Comparison of ENCODE assay signal across 9 mouse cellular contexts in the genomic region with DNA sequence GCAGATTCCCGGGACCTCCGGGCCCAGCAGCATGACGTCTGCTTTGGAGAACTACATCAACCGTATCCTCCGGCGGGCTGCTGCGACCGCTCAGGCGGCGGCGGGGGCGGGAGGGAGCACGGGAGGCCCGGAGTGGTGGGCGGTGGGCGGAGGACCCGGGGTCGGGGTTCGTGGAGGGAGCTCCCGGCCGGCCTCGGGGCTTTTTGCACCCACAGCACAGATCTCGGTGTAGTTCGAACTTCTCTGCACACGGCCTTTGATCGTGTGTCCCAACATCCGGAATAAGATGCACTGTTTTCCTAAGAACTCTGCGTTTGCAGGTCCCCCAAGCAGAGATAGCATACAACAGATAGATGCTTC. TPM values are rescaled to one million over a fixed set of nuclear protein-coding genes. Genes with fewer than 3 reads are reported as not detected.
A peak's percentile ranks its signal among the peaks of the same experiment; 100 is the strongest.
DNase-seq lines count a peak whose midpoint lies in the region; ATAC-seq and TF ChIP-seq lines count a peak whose summit lies in the region.
"Had no signal": no experiment of that assay in that cellular context is flagged by ENCODE, and none has a peak within 500 bp of the region (broad histone marks: within the 10 kb centered on the region; RNA-seq: fewer than 3 reads in every experiment).

No protein-coding gene starts in this region.

- peak overlapping the region; percentile 78 for H3K4me3 ChIP-seq in left cerebral cortex, adult 2 months
- H3K4me3 ChIP-seq in embryonic facial prominence, embryonic 12.5 days = peak overlapping the region; percentile 77
- H3K4me3 ChIP-seq in intestine, embryonic 15.5 days (replicated peaks) = peak overlapping the region; percentile 81
- peak overlapping the region; percentile 92 for H3K4me3 ChIP-seq in neural tube, embryonic 15.5 days (replicated peaks)

- peaks cover 19% of the 10 kb centered on the region for H3K36me3 ChIP-seq in embryonic facial prominence, embryonic 12.5 days
- H3K36me3 ChIP-seq in intestine, embryonic 15.5 days = no peaks in the 10 kb centered on the region
- H3K36me3 ChIP-seq in neural tube, embryonic 15.5 days = peaks cover 8% of the 10 kb centered on the region; the same call in 1 of the 2 replicates

- peak; percentile 83; the same call in 1 of the 2 replicates for ATAC-seq in embryonic facial prominence, embryonic 12.5 days (ENCODE audit: insufficient number of reproducible peaks, insufficient read depth, low FRiP score, low TSS enrichment)
- no peak for ATAC-seq in intestine, embryonic 15.5 days
- ATAC-seq in neural tube, embryonic 15.5 days (ENCODE audit: low FRiP score) = peak; percentile 83

- TF ChIP-seq CTCF in left cerebral cortex, adult 2 months (IDR thresholded peaks at IDR 0.05) = no peak

- no peaks in the 10 kb centered on the region for H3K27me3 ChIP-seq in embryonic facial prominence, embryonic 12.5 days
- no peaks in the 10 kb centered on the region for H3K27me3 ChIP-seq in intestine, embryonic 15.5 days (replicated peaks)
- H3K27me3 ChIP-seq in neural tube, embryonic 15.5 days (replicated peaks) = no peaks in the 10 kb centered on the region

- peak overlapping the region; percentile 94 for H3K27ac ChIP-seq in left cerebral cortex, adult 2 months
- peak overlapping the region; percentile 93 for H3K27ac ChIP-seq in embryonic facial prominence, embryonic 12.5 days
- peak overlapping the region; percentile 94 for H3K27ac ChIP-seq in intestine, embryonic 15.5 days
- peak overlapping the region; percentile 93 for H3K27ac ChIP-seq in neural tube, embryonic 15.5 days (replicated peaks)

- 0% methylated on average over 28 of the region's 28 CpGs for WGBS in embryonic facial prominence, embryonic 12.5 days
- under 1% methylated on average over 28 of the region's 28 CpGs for WGBS in intestine, embryonic 15.5 days
- WGBS in neural tube, embryonic 15.5 days = under 1% methylated on average over 28 of the region's 28 CpGs

- H3K4me1 ChIP-seq in embryonic facial prominence, embryonic 12.5 days = 0 out of 2 replicates have a peak, but pooled peaks cover 7% of the 10 kb centered on the region
- H3K4me1 ChIP-seq in intestine, embryonic 15.5 days (replicated peaks) = peaks cover 2% of the 10 kb centered on the region; the same call in 1 of the 2 replicates
- H3K4me1 ChIP-seq in neural tube, embryonic 15.5 days = peaks cover 12% of the 10 kb centered on the region

- peak overlapping the region; percentile 59 for H3K4me2 ChIP-seq in embryonic facial prominence, embryonic 12.5 days (replicated peaks)
- H3K4me2 ChIP-seq in intestine, embryonic 15.5 days (replicated peaks) = peak overlapping the region; percentile 56
- H3K4me2 ChIP-seq in neural tube, embryonic 15.5 days = peak overlapping the region; percentile 58

- H3K9me3 ChIP-seq in embryonic facial prominence, embryonic 12.5 days = no peaks in the 10 kb centered on the region
- no peaks in the 10 kb centered on the region for H3K9me3 ChIP-seq in intestine, embryonic 15.5 days
- no peaks in the 10 kb centered on the region for H3K9me3 ChIP-seq in neural tube, embryonic 15.5 days (replicated peaks)

- intact Hi-C loops in left cerebral cortex, adult 2 months (cut with DNase I) = no loop called here
- intact Hi-C loops in left cerebral cortex, postnatal 25 days (cut with DNase I) = no loop called here
- intact Hi-C loops in left cerebral cortex, postnatal 36 days (cut with DNase I) = no loop called here

- DNase-seq in left cerebral cortex, adult 2 months (ENCODE audit: extremely low spot score in 1 of 2, low spot score in 2 of 2) = no peak
- no peak for DNase-seq in left cerebral cortex, postnatal 25 days (ENCODE audit: low spot score in 2 of 2)
- DNase-seq in layer of hippocampus, adult 9-10 months (ENCODE audit: low spot score) = no peak
- DNase-seq in left cerebral cortex, postnatal 36 days (ENCODE audit: low spot score in 2 of 2) = no peak
- DNase-seq in ovary, postnatal 10 days (ENCODE audit: low spot score) = no peak

- peak overlapping the region; percentile 89 for H3K9ac ChIP-seq in embryonic facial prominence, embryonic 12.5 days
- peak overlapping the region; percentile 85 for H3K9ac ChIP-seq in intestine, embryonic 15.5 days
- peak overlapping the region; percentile 91 for H3K9ac ChIP-seq in neural tube, embryonic 15.5 days (replicated peaks)

RNA-seq across cellular contexts. Expression of a gene that starts 0.3 kb away (rescaled TPM):
- 10 to 100 TPM; 26.8 to 31.5 TPM for total RNA-seq in left cerebral cortex, adult 2 months (2021)
- 10 to 100 TPM; 32.5 to 34.0 TPM for total RNA-seq in left cerebral cortex, postnatal 25 days (2021)
- polyA plus RNA-seq in embryonic facial prominence, embryonic 12.5 days (2016; fragmentation: Nextera tagmentation; extraction: Ambion mirVana) = 192 and 195 TPM in 2 replicates
- polyA plus RNA-seq in intestine, embryonic 15.5 days (2015; fragmentation: Nextera tagmentation; extraction: Ambion mirVana) = 168 and 177 TPM in 2 replicates
- polyA plus RNA-seq in neural tube, embryonic 15.5 days (2015; fragmentation: Nextera tagmentation; extraction: Ambion mirVana) = 97.1 and 103 TPM in 2 replicates
- 10 to 100 TPM; 29.8 to 31.0 TPM for total RNA-seq in left cerebral cortex, postnatal 36 days (2021)

RNA-seq across cellular contexts. Expression of a gene that starts 17.4 kb away (rescaled TPM):
- total RNA-seq in left cerebral cortex, adult 2 months (2021) = not detected
- total RNA-seq in left cerebral cortex, postnatal 25 days (2021) = under 1 TPM in 1 of 2 experiments, not detected in 1; 0.27 TPM
- polyA plus RNA-seq in embryonic facial prominence, embryonic 12.5 days (2016; fragmentation: Nextera tagmentation; extraction: Ambion mirVana) = 0.37 and 0.38 TPM in 2 replicates
- polyA plus RNA-seq in intestine, embryonic 15.5 days (2015; fragmentation: Nextera tagmentation; extraction: Ambion mirVana) = 0.16 TPM in 1 of 2 replicates, not detected in the other
- not detected in 2 replicates for polyA plus RNA-seq in neural tube, embryonic 15.5 days (2015; fragmentation: Nextera tagmentation; extraction: Ambion mirVana)
- total RNA-seq in left cerebral cortex, postnatal 36 days (2021) = not detected
- total RNA-seq: adrenal gland, postnatal 25 days had no signal
